Mouse (Mus musculus) MEL (cell line): ENCODE results near the gene E330021D16Rik.

Experiments used
- CTCF ChIP-seq, 3 experiments: IDR thresholded peaks in 2 of 3; conservative IDR thresholded peaks in 1 of 3; 2 replicates each; pipeline ENCODE4 v1.5.1; 2011 to 2012; ENCODE audit warnings: low read length in 3 of 3, low read depth in 2 of 3, mild to moderate bottlenecking in 2 of 3, improper control_type of control experiment in 1 of 3, inconsistent platforms in 1 of 3, mixed read lengths in 1 of 3, moderate library complexity in 1 of 3; ENCODE audit not compliant: control insufficient read depth in 1 of 3, insufficient read depth in 1 of 3, poor library complexity in 1 of 3, severe bottlenecking in 1 of 3
- NRF1 ChIP-seq: IDR thresholded peaks from 2 replicates; pipeline ENCODE4 v1.6.1; 2014; ENCODE audit warnings: low read depth, mild to moderate bottlenecking, inconsistent platforms, low read length, improper control_type of control experiment, moderate library complexity; ENCODE audit not compliant: poor library complexity, insufficient read depth, severe bottlenecking
- TCF12 ChIP-seq: IDR thresholded peaks from 2 replicates; pipeline ENCODE4 v1.6.1; 2014; ENCODE audit warnings: low read depth, mild to moderate bottlenecking, inconsistent platforms, low read length, improper control_type of control experiment, moderate library complexity

GRCm38 (mm10) chr6:136376097-136376496 is 39.3 kb downstream of the E330021D16Rik start:
- TF ChIP-seq TCF12 = no peak
- no peak for TF ChIP-seq NRF1
- TF ChIP-seq CTCF (IDR thresholded peaks at IDR 0.05 in 2 of 3, conservative IDR thresholded peaks at IDR 0.05 in 1 of 3; ENCODE audit: control insufficient read depth in 1 of 3, insufficient read depth in 1 of 3, low read depth in 2 of 3, low read length in 3 of 3, poor library complexity in 1 of 3, severe bottlenecking in 1 of 3) = peak in 1 of 3 experiments; percentile 29; a peak in 2 of 6 replicates
